Mouse (Mus musculus) heart, postnatal 0 days (tissue): Measurements from ENCODE around the gene Smim26.

ENCODE experiments used
- CTCF ChIP-seq: IDR thresholded peaks from 2 replicates; pipeline ENCODE4 v1.5.1; 2016; ENCODE audit warnings: antibody characterized with exemption, control low read depth, low read depth
- EP300 ChIP-seq: IDR thresholded peaks from 2 replicates; pipeline ENCODE4 v1.6.1; 2016; ENCODE audit warnings: antibody characterized with exemption, low read depth

- TF ChIP-seq EP300 (no peak), CTCF (no peak)
These were observed 37.9 kb upstream of the Smim26 start, which contains the start of gene Sec23b for GRCm38 (mm10) chr2:144555820-144556552.
